Mouse (Mus musculus): ENCODE measurements around the gene Cadm1. TPM values are rescaled to one million over a fixed set of nuclear protein-coding genes. Genes with fewer than 3 reads are reported as not detected.

The Cadm1 gene
- polyA plus RNA-seq, 1 experiment from 2014 or later, result 84.9 TPM

DNA sequence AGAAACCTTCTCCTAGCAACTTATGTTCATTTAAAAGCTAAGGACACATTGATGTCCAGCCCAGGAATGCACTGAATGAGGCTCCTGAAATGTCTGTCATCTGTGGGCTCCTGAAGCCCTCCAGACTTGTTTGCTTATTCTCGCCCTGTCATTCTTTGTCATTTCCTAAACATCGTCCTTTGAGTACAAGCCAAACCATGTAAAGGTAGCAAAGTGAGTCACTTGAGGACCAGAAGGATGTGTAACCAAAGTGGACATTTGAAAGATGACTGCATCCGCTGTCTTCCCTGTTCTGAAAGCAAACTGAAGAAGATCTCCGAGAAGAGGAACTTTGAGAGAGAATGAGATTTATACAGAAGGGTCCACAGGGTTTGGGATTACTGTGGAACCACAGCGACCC lies 157.6 kb downstream of the Cadm1 start:
- no peak for TF ChIP-seq EP300 (IDR thresholded peaks at IDR 0.05)
- no peak for TF ChIP-seq CTCF (IDR thresholded peaks at IDR 0.05)
- 53% methylated on average over 5 of the region's 5 CpGs for WGBS
- Histone ChIP-seq H3K27ac (ENCODE audit: low read length) (no peak overlapping the region), H3K27me3 (replicated peaks; ENCODE audit: insufficient read depth, low read length) (no peaks in the 10 kb centered on the region), H3K4me1 (ENCODE audit: insufficient read depth, low read depth, low read length) (no peaks in the 10 kb centered on the region), H3K9me3 (ENCODE audit: low read length) (no peaks in the 10 kb centered on the region), H3K9ac (replicated peaks; ENCODE audit: low read depth) (no peak overlapping the region), H3K4me2 (replicated peaks; ENCODE audit: low read depth, low read length) (no peak overlapping the region), H3K4me3 (ENCODE audit: low read depth, low read length) (no peak overlapping the region), H3K36me3 (ENCODE audit: insufficient read depth, low read length) (no peaks in the 10 kb centered on the region)
- ATAC-seq, result no peak
- no peak for DNase-seq (ENCODE audit: low spot score)

DNA sequence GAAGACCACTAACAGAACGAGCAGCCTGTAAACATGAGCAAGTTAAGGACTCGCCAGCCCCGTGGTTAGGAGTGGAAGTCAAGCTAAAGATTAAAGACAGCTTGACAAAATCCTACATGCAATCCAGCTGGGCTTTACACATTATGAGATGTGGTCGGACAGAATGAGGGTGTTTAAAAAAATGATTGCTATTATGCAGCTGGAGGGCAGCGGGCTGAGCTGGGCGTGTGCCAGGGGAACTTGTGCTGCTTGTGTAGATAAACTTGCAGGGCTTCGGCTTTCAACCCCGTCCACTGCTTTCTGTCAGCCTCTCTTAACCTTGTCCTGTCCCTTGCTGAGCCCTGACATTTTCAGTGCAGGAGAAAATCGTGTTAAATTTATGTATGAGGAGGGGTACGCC lies 158.3 kb downstream of the Cadm1 start:
- 14% methylated on average over 10 of the region's 10 CpGs for WGBS
- no peaks in the 10 kb centered on the region for H3K4me1 ChIP-seq (ENCODE audit: insufficient read depth, low read depth, low read length)
- peak overlapping the region; percentile 20; the same call in 1 of the 2 replicates for H3K4me2 ChIP-seq (replicated peaks; ENCODE audit: low read depth, low read length)
- H3K36me3 ChIP-seq (ENCODE audit: insufficient read depth, low read length), result no peaks in the 10 kb centered on the region
- ATAC-seq (peak; percentile 57), DNase-seq (ENCODE audit: low spot score) (peak; percentile 78)
- no peaks in the 10 kb centered on the region for H3K27me3 ChIP-seq (replicated peaks; ENCODE audit: insufficient read depth, low read length)
- TF ChIP-seq CTCF (IDR thresholded peaks at IDR 0.05), result no peak
- TF ChIP-seq EP300 (IDR thresholded peaks at IDR 0.05), result peak; percentile 33; the same call in 1 of the 2 replicates
- no peak overlapping the region for H3K4me3 ChIP-seq (ENCODE audit: low read depth, low read length)
- no peaks in the 10 kb centered on the region for H3K9me3 ChIP-seq (ENCODE audit: low read length)
- peak overlapping the region; percentile 44; the same call in 1 of the 2 replicates for H3K27ac ChIP-seq (ENCODE audit: low read length)
- H3K9ac ChIP-seq (replicated peaks; ENCODE audit: low read depth), result no peak overlapping the region

DNA sequence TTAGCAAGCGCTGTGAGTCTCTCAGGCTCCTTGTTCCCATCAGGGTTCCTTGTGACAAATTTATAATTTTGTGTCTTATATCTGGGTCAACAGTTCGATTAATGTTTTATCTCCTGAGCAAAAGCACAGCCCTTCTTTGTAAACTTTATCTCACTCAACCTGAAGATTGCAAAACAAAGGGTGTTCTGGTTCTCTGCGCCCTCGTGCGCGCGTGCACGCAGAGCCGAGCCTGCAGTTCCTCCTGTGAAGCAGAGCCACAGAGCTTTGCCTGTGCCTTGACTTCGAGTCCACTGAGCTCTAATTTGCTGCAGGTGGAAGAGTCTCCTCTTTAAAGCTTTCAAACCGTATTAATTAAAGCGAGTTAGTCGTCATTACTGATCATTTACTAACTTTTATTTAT lies 162.9 kb downstream of the Cadm1 start:
- Histone ChIP-seq H3K4me1 (ENCODE audit: insufficient read depth, low read depth, low read length) (no peaks in the 10 kb centered on the region), H3K9me3 (ENCODE audit: low read length) (no peaks in the 10 kb centered on the region), H3K4me2 (replicated peaks; ENCODE audit: low read depth, low read length) (no peak overlapping the region), H3K4me3 (ENCODE audit: low read depth, low read length) (no peak overlapping the region), H3K27me3 (replicated peaks; ENCODE audit: insufficient read depth, low read length) (no peaks in the 10 kb centered on the region), H3K36me3 (ENCODE audit: insufficient read depth, low read length) (no peaks in the 10 kb centered on the region), H3K9ac (replicated peaks; ENCODE audit: low read depth) (no peak overlapping the region), H3K27ac (ENCODE audit: low read length) (no peak overlapping the region)
- WGBS, result 55% methylated on average over 13 of the region's 13 CpGs
- ATAC-seq (no peak), DNase-seq (ENCODE audit: low spot score) (no peak)
- no peak for TF ChIP-seq EP300 (IDR thresholded peaks at IDR 0.05)
- TF ChIP-seq CTCF (IDR thresholded peaks at IDR 0.05), result no peak

- 37% methylated on average over 3 of the region's 3 CpGs for WGBS
- H3K4me1 ChIP-seq (ENCODE audit: insufficient read depth, low read depth, low read length), result no peaks in the 10 kb centered on the region
- H3K4me3 ChIP-seq (ENCODE audit: low read depth, low read length), result no peak overlapping the region
- no peak overlapping the region for H3K4me2 ChIP-seq (replicated peaks; ENCODE audit: low read depth, low read length)
- TF ChIP-seq EP300 (IDR thresholded peaks at IDR 0.05), result no peak
- peak; percentile 95 for TF ChIP-seq CTCF (IDR thresholded peaks at IDR 0.05)
- H3K36me3 ChIP-seq (ENCODE audit: insufficient read depth, low read length), result no peaks in the 10 kb centered on the region
- H3K27ac ChIP-seq (ENCODE audit: low read length), result no peak overlapping the region
- DNase-seq (ENCODE audit: low spot score) (peak; percentile 67), ATAC-seq (no peak)
- H3K9me3 ChIP-seq (ENCODE audit: low read length), result no peaks in the 10 kb centered on the region
- H3K9ac ChIP-seq (replicated peaks; ENCODE audit: low read depth), result no peak overlapping the region
- no peaks in the 10 kb centered on the region for H3K27me3 ChIP-seq (replicated peaks; ENCODE audit: insufficient read depth, low read length)
Measured at GRCm38 (mm10) chr9:47699026-47699425, 169.1 kb downstream of the Cadm1 start.

- TF ChIP-seq CTCF (IDR thresholded peaks at IDR 0.05), result no peak
- no peak for TF ChIP-seq EP300 (IDR thresholded peaks at IDR 0.05)
- ATAC-seq, result no peak
- Histone ChIP-seq H3K27me3 (replicated peaks; ENCODE audit: insufficient read depth, low read length) (no peaks in the 10 kb centered on the region), H3K9ac (replicated peaks; ENCODE audit: low read depth) (no peak overlapping the region), H3K4me1 (ENCODE audit: insufficient read depth, low read depth, low read length) (no peaks in the 10 kb centered on the region), H3K27ac (ENCODE audit: low read length) (no peak overlapping the region), H3K9me3 (ENCODE audit: low read length) (no peaks in the 10 kb centered on the region), H3K4me3 (ENCODE audit: low read depth, low read length) (no peak overlapping the region), H3K36me3 (ENCODE audit: insufficient read depth, low read length) (no peaks in the 10 kb centered on the region), H3K4me2 (replicated peaks; ENCODE audit: low read depth, low read length) (no peak overlapping the region)
- no peak for DNase-seq (ENCODE audit: low spot score)
- WGBS, result 95% methylated on average over 5 of the region's 5 CpGs
Measured at GRCm38 (mm10) chr9:47700021-47700420, 170.0 kb downstream of the Cadm1 start.

GRCm38 (mm10) chr9:47703026-47703876 lies 173.3 kb downstream of the Cadm1 start:
- DNase-seq (ENCODE audit: low spot score), result peak; percentile 55
- no peaks in the 10 kb centered on the region for H3K27me3 ChIP-seq (replicated peaks; ENCODE audit: insufficient read depth, low read length)
- H3K36me3 ChIP-seq (ENCODE audit: insufficient read depth, low read length), result no peaks in the 10 kb centered on the region
- 82% methylated on average over 19 of the region's 19 CpGs for WGBS
- H3K4me1 ChIP-seq (ENCODE audit: insufficient read depth, low read depth, low read length), result no peaks in the 10 kb centered on the region; the same call in 1 of the 2 replicates
- no peaks in the 10 kb centered on the region for H3K9me3 ChIP-seq (ENCODE audit: low read length)
- peak; percentile 60 for ATAC-seq
- no peak overlapping the region for H3K4me3 ChIP-seq (ENCODE audit: low read depth, low read length)
- H3K9ac ChIP-seq (replicated peaks; ENCODE audit: low read depth), result no peak overlapping the region
- H3K27ac ChIP-seq (ENCODE audit: low read length), result no peak overlapping the region
- H3K4me2 ChIP-seq (replicated peaks; ENCODE audit: low read depth, low read length), result no peak overlapping the region
- TF ChIP-seq CTCF (IDR thresholded peaks at IDR 0.05) (no peak), EP300 (IDR thresholded peaks at IDR 0.05) (0 out of 2 replicates have a peak, but pooled peaks have one; percentile 17)
